Comparison of ENCODE assay signal across 12 mouse cellular contexts in genomic region chr9:41600778-41601177, GRCm38 (mm10).
A peak's percentile ranks its signal among the peaks of the same experiment; 100 is the strongest.
DNase-seq lines count a peak whose midpoint lies in the region; ATAC-seq and TF ChIP-seq lines count a peak whose summit lies in the region.
"Had no signal": no experiment of that assay in that cellular context is flagged by ENCODE, and none has a peak within 500 bp of the region (broad histone marks: within the 10 kb centered on the region; RNA-seq: fewer than 3 reads in every experiment).

No protein-coding gene starts in this region.

- H3K36me3 ChIP-seq in hindbrain, embryonic 10.5 days = no peaks in the 10 kb centered on the region
- H3K36me3 ChIP-seq in hindbrain, embryonic 11.5 days (ENCODE audit: control insufficient read depth, insufficient read depth, low read length) = no peaks in the 10 kb centered on the region
- H3K36me3 ChIP-seq in embryonic facial prominence, embryonic 12.5 days = no peaks in the 10 kb centered on the region
- H3K36me3 ChIP-seq in hindbrain, embryonic 12.5 days = no peaks in the 10 kb centered on the region
- H3K36me3 ChIP-seq in midbrain, postnatal 0 days (ENCODE audit: insufficient read depth, low read length) = no peaks in the 10 kb centered on the region
- H3K36me3 ChIP-seq in kidney, adult 2 months (ENCODE audit: control insufficient read depth, insufficient read depth, low read length) = no peaks in the 10 kb centered on the region
- H3K36me3 ChIP-seq: intestine, embryonic 15.5 days had no signal

- peak overlapping the region; percentile 70 for H3K27ac ChIP-seq in hindbrain, embryonic 10.5 days
- H3K27ac ChIP-seq in hindbrain, embryonic 11.5 days (ENCODE audit: low read depth, low read length) = no peak overlapping the region
- peak overlapping the region; percentile 75 for H3K27ac ChIP-seq in embryonic facial prominence, embryonic 12.5 days
- peak overlapping the region; percentile 66 for H3K27ac ChIP-seq in hindbrain, embryonic 12.5 days
- H3K27ac ChIP-seq in midbrain, postnatal 0 days (ENCODE audit: low read depth, low read length) = peak overlapping the region; percentile 72
- H3K27ac ChIP-seq in kidney, adult 2 months (ENCODE audit: insufficient read depth, low read depth, low read length) = no peak overlapping the region
- H3K27ac ChIP-seq: intestine, embryonic 15.5 days had no signal

- 22% methylated on average over 3 of the region's 3 CpGs for WGBS in hindbrain, embryonic 10.5 days
- 16% methylated on average over 3 of the region's 3 CpGs for WGBS in hindbrain, embryonic 11.5 days
- 42% methylated on average over 3 of the region's 3 CpGs for WGBS in embryonic facial prominence, embryonic 12.5 days
- WGBS in hindbrain, embryonic 12.5 days = 13% methylated on average over 3 of the region's 3 CpGs
- WGBS in midbrain, postnatal 0 days = 10% methylated on average over 3 of the region's 3 CpGs
- 56% methylated on average over 3 of the region's 3 CpGs for WGBS in kidney, adult 2 months

- no peaks in the 10 kb centered on the region for H3K27me3 ChIP-seq in hindbrain, embryonic 10.5 days (ENCODE audit: insufficient read depth, poor library complexity, severe bottlenecking)
- H3K27me3 ChIP-seq in hindbrain, embryonic 11.5 days (ENCODE audit: control insufficient read depth, insufficient read depth, low read length) = no peaks in the 10 kb centered on the region
- H3K27me3 ChIP-seq in embryonic facial prominence, embryonic 12.5 days = no peaks in the 10 kb centered on the region
- H3K27me3 ChIP-seq in hindbrain, embryonic 12.5 days = no peaks in the 10 kb centered on the region
- H3K27me3 ChIP-seq in midbrain, postnatal 0 days (ENCODE audit: insufficient read depth, low read length) = no peaks in the 10 kb centered on the region
- H3K27me3 ChIP-seq in kidney, adult 2 months (replicated peaks; ENCODE audit: control insufficient read depth, insufficient read depth, low read length) = no peaks in the 10 kb centered on the region; the same call in 1 of the 2 replicates
- H3K27me3 ChIP-seq: intestine, embryonic 15.5 days had no signal

- no peak overlapping the region for H3K4me2 ChIP-seq in hindbrain, embryonic 11.5 days (replicated peaks; ENCODE audit: low read depth, low read length)
- no peak overlapping the region for H3K4me2 ChIP-seq in embryonic facial prominence, embryonic 12.5 days (replicated peaks)
- no peak overlapping the region for H3K4me2 ChIP-seq in hindbrain, embryonic 12.5 days (replicated peaks)
- no peak overlapping the region for H3K4me2 ChIP-seq in midbrain, postnatal 0 days (ENCODE audit: low read depth, low read length, poor library complexity, severe bottlenecking)
- H3K4me2 ChIP-seq: intestine, embryonic 15.5 days had no signal

- no peaks in the 10 kb centered on the region for H3K9me3 ChIP-seq in hindbrain, embryonic 10.5 days
- no peaks in the 10 kb centered on the region for H3K9me3 ChIP-seq in hindbrain, embryonic 11.5 days (ENCODE audit: control insufficient read depth, low read length)
- H3K9me3 ChIP-seq in embryonic facial prominence, embryonic 12.5 days = no peaks in the 10 kb centered on the region
- no peaks in the 10 kb centered on the region for H3K9me3 ChIP-seq in hindbrain, embryonic 12.5 days (replicated peaks)
- no peaks in the 10 kb centered on the region for H3K9me3 ChIP-seq in midbrain, postnatal 0 days (ENCODE audit: low read length)
- H3K9me3 ChIP-seq: intestine, embryonic 15.5 days had no signal

- no peak overlapping the region for H3K9ac ChIP-seq in hindbrain, embryonic 11.5 days (ENCODE audit: low read depth, low read length)
- H3K9ac ChIP-seq in embryonic facial prominence, embryonic 12.5 days = no peak overlapping the region
- H3K9ac ChIP-seq in hindbrain, embryonic 12.5 days = no peak overlapping the region
- H3K9ac ChIP-seq in midbrain, postnatal 0 days (replicated peaks; ENCODE audit: low read length, poor library complexity, severe bottlenecking) = no peak overlapping the region
- H3K9ac ChIP-seq: intestine, embryonic 15.5 days had no signal

- no peak for ATAC-seq in hindbrain, embryonic 11.5 days (ENCODE audit: low FRiP score)
- no peak for ATAC-seq in embryonic facial prominence, embryonic 12.5 days (ENCODE audit: insufficient number of reproducible peaks, insufficient read depth, low FRiP score, low TSS enrichment)
- 0 out of 2 replicates have a peak, but pooled peaks have one; percentile 38 for ATAC-seq in hindbrain, embryonic 12.5 days (ENCODE audit: low FRiP score)
- peak; percentile 31 for ATAC-seq in midbrain, postnatal 0 days (ENCODE audit: low FRiP score)
- ATAC-seq: intestine, embryonic 15.5 days had no signal

- no peak for TF ChIP-seq CTCF in midbrain, postnatal 0 days (IDR thresholded peaks at IDR 0.05)
- no peak for TF ChIP-seq CTCF in kidney, adult 2 months (conservative IDR thresholded peaks at IDR 0.05; ENCODE audit: insufficient read depth, insufficient read length, low read depth, low read length)

- TF ChIP-seq POLR2A in kidney, adult 2 months (IDR thresholded peaks at IDR 0.05; ENCODE audit: low read depth, low read length) = no peak

- DNase-seq in hindbrain, embryonic 10.5 days (ENCODE audit: low spot score) = no peak
- no peak for DNase-seq in hindbrain, embryonic 11.5 days (ENCODE audit: low spot score)
- peak; percentile 59 for DNase-seq in midbrain, postnatal 0 days (ENCODE audit: low spot score)
- DNase-seq in kidney, adult 2 months = no peak
- DNase-seq in left cerebral cortex, adult 18-20 months (ENCODE audit: low spot score in 2 of 2) = no peak
- DNase-seq in urinary bladder, postnatal 10 days (ENCODE audit: low spot score) = no peak
- DNase-seq: gastrocnemius, postnatal 14 days; liver; lung, postnatal 36 days had no signal

- H3K4me1 ChIP-seq in hindbrain, embryonic 10.5 days (replicated peaks) = peaks cover 30% of the 10 kb centered on the region
- H3K4me1 ChIP-seq in hindbrain, embryonic 11.5 days (replicated peaks; ENCODE audit: control insufficient read depth, insufficient read depth, low read length) = no peaks in the 10 kb centered on the region; the same call in 1 of the 2 replicates
- H3K4me1 ChIP-seq in embryonic facial prominence, embryonic 12.5 days = peaks cover 41% of the 10 kb centered on the region
- H3K4me1 ChIP-seq in hindbrain, embryonic 12.5 days = peaks cover 25% of the 10 kb centered on the region
- H3K4me1 ChIP-seq in midbrain, postnatal 0 days (ENCODE audit: insufficient read depth, low read length) = peaks cover 17% of the 10 kb centered on the region; the same call in 1 of the 2 replicates
- H3K4me1 ChIP-seq in kidney, adult 2 months (ENCODE audit: control insufficient read depth, insufficient read depth, low read length) = no peaks in the 10 kb centered on the region

- H3K4me3 ChIP-seq in hindbrain, embryonic 10.5 days = no peak overlapping the region
- no peak overlapping the region for H3K4me3 ChIP-seq in hindbrain, embryonic 11.5 days (ENCODE audit: low read depth, low read length)
- H3K4me3 ChIP-seq in embryonic facial prominence, embryonic 12.5 days = no peak overlapping the region
- no peak overlapping the region for H3K4me3 ChIP-seq in hindbrain, embryonic 12.5 days
- H3K4me3 ChIP-seq in midbrain, postnatal 0 days (ENCODE audit: low read depth, low read length) = no peak overlapping the region
- H3K4me3 ChIP-seq in kidney, adult 2 months (ENCODE audit: insufficient read depth, low read depth, low read length) = no peak overlapping the region
- H3K4me3 ChIP-seq: intestine, embryonic 15.5 days had no signal

Comparison
In these comparisons a context has a peak if more than half of its experiments do, and no peak if none do; other contexts are left out.
1. H3K27ac ChIP-seq: peak in hindbrain, embryonic 10.5 days (single experiment), embryonic facial prominence, embryonic 12.5 days (single experiment), hindbrain, embryonic 12.5 days (single experiment) and midbrain, postnatal 0 days (single experiment); none in hindbrain, embryonic 11.5 days (single experiment) and kidney, adult 2 months (single experiment).
2. ATAC-seq: peak in hindbrain, embryonic 12.5 days (single experiment) and midbrain, postnatal 0 days (single experiment); none in hindbrain, embryonic 11.5 days (single experiment) and embryonic facial prominence, embryonic 12.5 days (single experiment).